Mouse (Mus musculus) large intestine, adult 2 months (tissue): Measurements from ENCODE around the gene Nr2e3. TPM values are rescaled to one million over a fixed set of nuclear protein-coding genes. Genes with fewer than 3 reads are reported as not detected.
A peak's percentile ranks its signal among the peaks of the same experiment; 100 is the strongest.
"Not testable (repeated sequence)": the region's sequence is repeated elsewhere in the genome, so short reads cannot be mapped to it uniquely, and the experiment has no call there.

Experiments
- DNase-seq: peaks from one replicate; pipeline ENCODE4 v3.0.0-alpha.2; 2012; ENCODE audit warnings: low read depth, low spot score
- WGBS: fragments of 180-500 bp; shearing (Covaris S2); methylation state at CpG from one replicate; pipeline ENCODE4 v1.1.7; 2018; 5-methylcytosine and 5-hydroxymethylcytosine counted together
- polyA plus RNA-seq: library from polyadenylated mRNA; depleted of rRNA; stranded (reverse); fragments of >200 nt; gene quantifications from 2 replicates; pipeline ENCODE4 v1.2.3, GENCODE M21; 2012; rRNA removed

The Nr2e3 gene
- 2.4 and 3.4 TPM in 2 replicates for polyA plus RNA-seq

DNA sequence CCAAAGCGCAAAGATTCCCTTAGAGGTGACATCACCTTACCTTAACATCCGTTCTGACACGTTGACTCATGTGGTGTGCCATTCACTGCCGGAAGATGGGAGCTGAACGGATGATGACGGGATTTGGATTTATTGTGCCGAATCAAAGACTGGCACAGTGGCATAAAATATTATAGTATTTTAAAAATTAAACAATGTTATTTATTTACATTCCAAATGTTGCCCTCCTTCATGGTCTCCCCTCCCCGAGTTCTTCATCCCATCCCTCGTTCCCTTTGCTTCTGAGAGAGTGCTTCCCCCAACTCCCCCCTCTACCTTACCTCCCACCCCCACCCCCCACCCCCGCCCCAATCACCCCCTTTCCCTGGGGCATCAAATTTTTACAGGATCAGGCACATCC, at the start of gene Nr2e3:
Nr2e3 (minus strand) TSS at position 101 of the 400 bp plus-strand sequence.
- WGBS, result 85% methylated on average over 10 of the region's 10 CpGs
- DNase-seq, result no peak

DNA sequence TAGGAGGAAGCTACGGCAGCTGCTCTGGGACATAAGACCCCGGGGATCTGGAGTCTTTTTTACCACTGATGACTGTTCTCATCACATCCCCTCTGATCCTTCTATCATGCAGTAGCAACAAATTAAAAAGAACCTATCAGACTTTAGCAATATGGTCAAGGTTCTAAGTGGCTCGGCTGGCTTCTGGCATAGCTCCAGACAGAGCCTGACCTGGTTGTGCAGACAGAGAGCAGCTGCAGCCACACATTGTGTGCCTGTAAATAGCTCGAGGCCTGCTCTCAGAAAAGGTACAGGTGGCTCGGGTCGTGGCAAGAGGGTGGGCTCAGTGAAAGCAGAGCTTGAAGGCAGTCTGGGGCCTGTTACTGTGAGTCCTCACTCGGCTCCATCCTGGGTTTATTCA, 48.5 kb upstream of the Nr2e3 start:
- WGBS, result 50% methylated on average over 7 of the region's 7 CpGs
- no peak for DNase-seq

DNA sequence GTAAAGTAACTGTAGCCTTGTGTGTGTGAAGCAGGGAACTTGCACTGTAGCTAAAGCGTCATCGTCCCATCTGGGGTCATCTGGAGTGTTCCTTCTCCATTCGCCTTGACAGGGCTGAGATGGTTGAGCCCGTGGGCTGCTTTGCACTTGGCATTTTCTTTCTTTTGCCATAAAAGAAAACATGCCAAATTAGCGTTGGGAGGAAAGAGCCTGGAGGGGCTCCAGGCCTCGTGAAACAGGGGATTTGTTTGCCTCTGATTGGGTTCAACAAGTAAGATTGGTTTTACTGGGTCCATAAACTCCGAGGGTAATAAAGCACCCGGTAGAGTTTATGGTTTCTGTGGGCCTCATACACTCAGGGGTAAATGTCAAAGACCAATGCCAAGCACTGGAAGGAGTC, 41.9 kb upstream of the Nr2e3 start:
- peak; percentile 7 for DNase-seq
- 27% methylated on average over 8 of the region's 8 CpGs for WGBS

DNA sequence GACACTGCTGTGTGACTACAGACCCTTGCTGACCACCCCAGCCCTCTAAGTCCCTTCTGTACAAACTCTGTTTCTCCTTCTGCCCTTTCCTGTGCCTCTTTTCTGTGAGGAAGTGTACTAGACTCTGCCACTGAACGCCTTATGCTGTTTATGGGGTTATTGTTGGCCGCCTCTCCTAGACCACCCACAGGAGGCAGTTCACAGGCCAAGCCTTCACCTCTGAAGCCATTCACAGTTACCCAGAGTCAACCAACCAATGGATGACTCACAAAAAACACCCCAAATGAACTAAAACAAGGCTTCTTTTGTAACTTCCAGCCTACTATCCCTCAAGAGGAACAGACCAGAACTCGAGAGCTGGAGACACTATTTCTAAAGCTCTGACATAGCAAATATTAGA, 41.0 kb upstream of the Nr2e3 start:
- 87% methylated on average over 3 of the region's 3 CpGs for WGBS
- no peak for DNase-seq

- WGBS, result 91% methylated on average over 4 of the region's 4 CpGs
- no peak for DNase-seq
These were observed 37.3 kb upstream of the Nr2e3 start for GRCm38 (mm10) chr9:59997725-59998124.

- DNase-seq, result no peak
- WGBS, result 83% methylated on average over 5 of the region's 5 CpGs
These were observed 30.9 kb upstream of the Nr2e3 start for GRCm38 (mm10) chr9:59991407-59991806.

DNA sequence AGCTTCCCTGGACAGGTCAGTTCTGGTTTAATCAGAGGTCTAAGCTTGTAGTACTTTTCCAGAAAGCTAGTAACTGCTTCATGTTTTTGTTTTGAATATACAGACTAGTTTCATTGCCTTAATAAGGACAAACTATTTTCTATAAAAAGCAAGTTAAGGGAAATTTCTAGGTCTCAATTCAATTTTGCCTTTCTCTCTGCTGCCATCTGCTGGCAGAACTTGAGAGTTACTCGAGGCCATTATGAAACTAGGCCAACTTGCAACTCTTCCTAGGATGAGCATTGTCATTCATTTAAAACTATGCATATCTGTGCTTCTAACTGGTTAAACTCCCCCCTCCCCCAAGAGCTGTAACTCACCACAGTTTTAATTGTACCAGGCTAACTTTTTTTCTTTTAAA, 29.4 kb upstream of the Nr2e3 start:
- 0% methylated on average over 1 of the region's 1 CpGs for WGBS
- DNase-seq, result peak; percentile 57

DNA sequence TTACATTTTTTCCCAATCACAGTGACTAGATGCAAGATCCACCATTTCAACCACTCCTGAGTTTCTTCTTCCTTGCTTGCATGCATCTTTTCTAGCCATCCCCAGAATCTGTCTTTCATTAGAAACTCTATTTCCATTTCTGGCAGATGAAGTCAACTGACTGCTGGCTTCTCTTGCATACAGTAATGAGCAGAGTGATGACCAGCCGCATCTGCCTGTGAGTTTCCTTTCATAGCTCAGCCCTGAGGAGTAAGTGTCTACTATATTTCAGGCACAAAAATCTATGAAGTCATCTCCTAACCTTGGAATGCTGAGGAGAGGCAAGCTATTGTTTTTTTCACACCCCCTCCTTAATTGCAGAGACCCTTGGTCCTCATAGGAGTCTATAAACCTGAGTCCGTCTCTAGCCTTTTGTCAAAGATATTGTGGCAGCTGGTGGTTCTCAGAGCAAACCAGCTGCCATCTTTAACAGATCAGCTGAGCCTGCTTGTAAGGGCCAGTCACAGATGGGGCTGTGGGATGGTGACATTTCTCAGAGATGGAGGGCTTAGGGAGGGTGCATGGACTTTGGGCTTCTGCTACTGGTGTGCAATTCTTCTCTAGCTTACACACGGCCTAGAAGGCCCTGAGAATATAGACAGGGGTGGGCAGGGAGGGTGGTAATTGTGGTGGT, 25.6 kb upstream of the Nr2e3 start:
- WGBS, result 84% methylated on average over 3 of the region's 3 CpGs
- no peak for DNase-seq

GRCm38 (mm10) chr9:59981116-59981515, 20.7 kb upstream of the Nr2e3 start:
- WGBS, result 79% methylated on average over 2 of the region's 2 CpGs
- DNase-seq, result no peak

DNA sequence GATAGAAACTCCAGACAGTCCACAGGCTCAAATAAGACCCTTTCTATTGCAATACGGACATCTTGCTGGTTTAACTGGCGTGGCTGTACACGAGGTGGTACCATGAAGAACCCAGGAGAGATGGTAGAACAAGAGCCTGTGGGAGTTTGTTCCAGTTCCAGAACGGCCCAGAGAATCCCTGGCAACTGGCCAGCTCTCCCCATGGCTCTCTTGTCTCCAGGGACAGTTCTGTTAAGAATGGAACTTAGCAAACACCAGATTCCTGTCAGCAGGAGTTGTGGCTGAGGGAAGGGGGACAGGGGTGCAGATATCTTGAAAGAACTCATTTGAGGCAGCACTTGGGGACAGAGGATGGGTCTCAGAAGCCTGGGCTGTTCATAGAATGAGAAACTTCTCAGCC, 10.8 kb upstream of the Nr2e3 start:
- DNase-seq, result no peak
- WGBS, result 68% methylated on average over 4 of the region's 4 CpGs

DNA sequence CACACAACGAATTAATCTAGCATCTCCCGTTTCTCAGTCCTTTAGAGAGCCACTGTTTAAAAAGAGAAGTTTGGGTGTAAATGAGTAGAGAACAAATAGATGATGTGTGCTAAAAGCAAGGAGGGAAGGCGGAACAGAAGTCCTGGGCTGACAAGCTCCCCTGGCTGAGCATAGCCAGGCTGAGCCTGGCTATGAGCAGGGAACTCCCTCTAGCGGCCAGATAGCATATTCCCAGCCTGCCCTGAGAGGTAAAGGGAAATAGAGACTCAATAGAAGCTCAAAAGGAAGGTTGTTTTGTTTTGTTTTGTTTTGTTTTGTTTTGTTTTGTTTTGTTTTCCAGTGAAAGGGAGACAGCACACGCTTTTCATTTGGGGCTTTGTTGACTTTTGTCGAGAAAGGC, 8.9 kb upstream of the Nr2e3 start:
- no peak for DNase-seq
- 23% methylated on average over 6 of the region's 6 CpGs for WGBS

- WGBS, result 47% methylated on average over 10 of the region's 10 CpGs
- DNase-seq, result no peak
These were observed 4.6 kb upstream of the Nr2e3 start for GRCm38 (mm10) chr9:59965046-59965445.

DNA sequence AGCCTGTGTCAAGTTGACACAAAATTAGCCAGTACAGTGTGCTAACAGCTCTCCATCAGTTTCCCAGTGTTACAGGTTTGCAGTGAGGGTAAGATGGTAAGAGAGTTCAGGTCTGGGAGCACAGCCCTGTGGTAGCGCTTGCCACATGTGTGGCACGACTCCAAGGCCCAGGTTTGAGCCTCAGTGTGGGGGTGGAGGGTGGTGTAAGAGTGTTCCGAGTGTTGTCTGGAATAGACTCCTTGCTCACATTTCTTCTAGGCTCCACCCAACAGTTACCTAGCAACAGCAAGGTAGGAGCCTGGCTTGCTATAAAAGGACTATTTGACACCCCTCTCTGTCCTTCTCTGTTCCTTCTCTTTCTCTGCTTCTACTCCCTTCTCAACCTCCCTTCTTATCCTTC, 3.9 kb upstream of the Nr2e3 start:
- no peak for DNase-seq
- 29% methylated on average over 3 of the region's 3 CpGs for WGBS

DNA sequence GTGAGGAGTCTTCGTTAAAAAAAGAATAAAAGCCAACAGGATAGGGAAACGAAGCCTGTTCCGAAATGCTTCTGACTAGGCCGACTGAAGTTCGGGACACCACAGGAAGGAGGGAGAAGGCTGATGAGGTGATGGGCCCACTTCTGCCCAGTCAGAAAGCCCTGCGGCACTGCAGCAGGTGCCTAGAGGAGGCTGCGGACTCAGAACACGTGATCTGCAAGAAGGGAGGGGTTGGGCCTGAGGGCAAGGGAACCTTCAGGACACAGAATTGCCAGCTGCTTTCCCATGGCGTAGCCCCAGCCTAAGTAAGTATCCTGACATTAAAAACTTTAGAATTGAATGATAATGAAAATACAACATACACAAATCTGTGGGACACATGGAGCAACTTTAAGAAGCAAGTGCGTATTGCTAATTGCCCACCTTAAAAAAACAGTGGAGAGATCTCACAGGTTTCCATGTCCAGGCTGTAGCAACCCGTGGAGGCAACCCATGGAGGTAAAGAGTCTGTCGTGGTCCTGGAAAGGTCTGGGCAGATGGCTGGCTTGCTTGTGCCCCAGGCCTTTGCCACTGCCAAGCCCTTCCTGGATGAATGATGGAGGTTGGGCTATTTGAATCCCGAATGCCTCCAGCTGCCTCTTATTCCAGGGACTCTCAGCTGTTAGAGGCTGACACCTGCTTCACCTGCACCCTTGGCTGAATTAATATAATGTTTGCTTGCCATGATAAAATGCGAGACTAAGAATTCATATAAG, 919 bp upstream of the Nr2e3 start:
- no peak for DNase-seq
- WGBS, result 41% methylated on average over 14 of the region's 14 CpGs

GRCm38 (mm10) chr9:59959276-59959675, 1.2 kb downstream of the Nr2e3 start:
- DNase-seq, result peak; percentile 90
- WGBS, result under 1% methylated on average over 8 of the region's 8 CpGs

DNA sequence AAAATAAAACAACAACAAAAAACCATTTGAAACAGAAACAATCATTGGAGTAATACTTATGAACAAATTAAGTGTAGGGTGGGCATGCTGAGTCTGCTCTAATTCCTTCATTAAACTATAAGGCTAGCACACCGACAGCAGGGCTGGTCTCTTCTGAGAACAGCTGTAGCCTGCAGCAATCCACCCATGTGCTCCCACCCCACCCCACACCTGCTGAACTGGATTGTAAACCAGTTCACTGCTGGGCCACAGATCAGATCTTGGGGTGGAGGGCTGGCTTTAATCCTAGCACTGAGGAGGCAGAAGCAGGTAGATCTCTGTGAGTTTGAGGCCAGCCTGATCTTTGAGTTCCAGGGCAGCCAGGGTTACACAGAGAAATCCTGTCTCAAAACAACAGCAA, 2.3 kb downstream of the Nr2e3 start:
- not testable (repeated sequence) for DNase-seq
- 41% methylated on average over 1 of the region's 1 CpGs for WGBS

DNA sequence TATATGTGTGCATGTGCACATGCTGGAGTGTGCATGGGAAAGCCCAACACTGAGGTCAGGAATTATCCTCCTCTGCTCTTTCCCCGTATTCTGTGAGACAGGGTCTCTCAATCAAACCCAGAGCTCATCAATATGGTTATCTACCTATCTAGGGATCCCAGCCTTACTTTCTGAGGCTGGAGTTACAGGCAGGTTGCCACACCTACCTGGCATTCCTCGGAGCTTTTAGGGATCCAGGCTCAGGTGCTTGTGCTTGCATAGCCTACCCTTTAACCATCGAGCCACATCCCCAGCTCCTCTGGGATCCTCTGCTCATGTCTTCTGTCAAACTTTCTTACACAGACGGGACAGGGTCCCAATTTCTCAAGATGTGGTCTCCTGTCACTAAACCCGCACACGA, 4.0 kb downstream of the Nr2e3 start:
- DNase-seq, result no peak
- WGBS, result 36% methylated on average over 6 of the region's 6 CpGs

DNA sequence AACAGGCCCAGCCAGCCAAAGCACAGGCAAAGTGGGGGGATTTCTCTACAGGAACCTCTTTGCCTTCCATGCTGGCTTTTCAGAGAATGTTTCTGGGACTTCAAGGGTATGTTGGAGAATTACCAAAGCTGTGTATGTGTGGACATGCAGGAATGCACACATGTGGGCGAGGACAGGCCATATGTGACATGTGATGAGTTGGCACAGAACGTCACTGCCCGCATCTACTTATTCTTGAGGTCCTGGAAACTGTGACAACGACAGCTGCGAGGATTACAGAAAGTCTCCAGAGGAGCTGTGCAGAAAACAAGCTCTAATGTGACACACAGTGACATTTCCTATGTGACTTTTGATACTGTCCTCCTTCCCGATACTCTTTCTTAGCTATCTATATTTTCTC, 4.8 kb downstream of the Nr2e3 start:
- no peak for DNase-seq
- 54% methylated on average over 6 of the region's 6 CpGs for WGBS

DNA sequence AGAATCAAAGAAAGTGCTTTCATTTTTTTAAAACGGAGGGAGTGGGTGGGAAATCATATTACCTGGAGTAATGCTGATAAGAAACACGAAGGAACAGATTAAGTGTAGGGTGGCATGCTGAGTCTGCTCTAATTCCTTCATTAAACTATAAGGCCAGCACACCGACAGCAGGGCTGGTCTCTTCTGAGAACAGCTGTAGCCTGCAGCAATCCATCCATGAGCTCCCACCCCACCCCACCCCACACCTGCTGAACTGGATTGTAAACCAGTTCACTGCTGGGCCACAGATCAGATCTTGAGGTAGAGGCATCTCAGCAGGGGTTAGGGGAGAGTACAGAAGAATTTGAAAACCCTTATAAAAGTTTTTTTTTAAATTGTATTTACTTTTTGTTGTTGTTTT, 5.3 kb downstream of the Nr2e3 start:
- no peak for DNase-seq
- WGBS, result 28% methylated on average over 3 of the region's 3 CpGs

- DNase-seq, result no peak
- 62% methylated on average over 7 of the region's 7 CpGs for WGBS
These were observed 6.9 kb downstream of the Nr2e3 start for GRCm38 (mm10) chr9:59953556-59953955.

DNA sequence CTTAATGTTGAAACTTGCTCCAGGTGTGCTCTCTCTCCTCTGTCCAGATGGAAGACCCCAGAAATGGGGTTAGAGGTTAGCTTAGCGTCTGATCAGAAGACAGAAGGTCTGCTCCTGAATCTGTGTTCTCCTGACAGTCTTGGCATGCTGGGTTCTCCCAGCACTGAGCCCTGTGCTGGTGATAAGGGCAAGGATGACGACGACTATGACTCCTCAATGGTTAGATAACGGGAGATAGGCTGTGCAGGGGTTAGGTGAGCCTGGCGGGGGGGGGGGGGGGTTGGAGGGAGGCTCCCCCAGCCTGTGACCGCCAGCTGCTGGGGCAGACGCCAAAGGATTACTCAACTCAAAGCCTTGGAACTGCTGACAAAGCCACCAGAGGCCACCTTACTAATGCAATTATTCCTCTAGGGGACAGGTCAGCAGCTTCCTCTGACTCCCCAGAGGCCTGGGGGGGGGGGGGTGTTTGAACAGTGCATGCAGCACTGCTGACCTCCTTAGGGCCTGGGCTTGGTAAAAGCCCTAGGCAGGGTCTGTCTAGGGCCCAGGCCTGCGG, 7.9 kb downstream of the Nr2e3 start:
- DNase-seq, result no peak
- 30% methylated on average over 8 of the region's 8 CpGs for WGBS
